Comparison of ENCODE assay signal across 8 mouse cellular contexts in the genomic region with DNA sequence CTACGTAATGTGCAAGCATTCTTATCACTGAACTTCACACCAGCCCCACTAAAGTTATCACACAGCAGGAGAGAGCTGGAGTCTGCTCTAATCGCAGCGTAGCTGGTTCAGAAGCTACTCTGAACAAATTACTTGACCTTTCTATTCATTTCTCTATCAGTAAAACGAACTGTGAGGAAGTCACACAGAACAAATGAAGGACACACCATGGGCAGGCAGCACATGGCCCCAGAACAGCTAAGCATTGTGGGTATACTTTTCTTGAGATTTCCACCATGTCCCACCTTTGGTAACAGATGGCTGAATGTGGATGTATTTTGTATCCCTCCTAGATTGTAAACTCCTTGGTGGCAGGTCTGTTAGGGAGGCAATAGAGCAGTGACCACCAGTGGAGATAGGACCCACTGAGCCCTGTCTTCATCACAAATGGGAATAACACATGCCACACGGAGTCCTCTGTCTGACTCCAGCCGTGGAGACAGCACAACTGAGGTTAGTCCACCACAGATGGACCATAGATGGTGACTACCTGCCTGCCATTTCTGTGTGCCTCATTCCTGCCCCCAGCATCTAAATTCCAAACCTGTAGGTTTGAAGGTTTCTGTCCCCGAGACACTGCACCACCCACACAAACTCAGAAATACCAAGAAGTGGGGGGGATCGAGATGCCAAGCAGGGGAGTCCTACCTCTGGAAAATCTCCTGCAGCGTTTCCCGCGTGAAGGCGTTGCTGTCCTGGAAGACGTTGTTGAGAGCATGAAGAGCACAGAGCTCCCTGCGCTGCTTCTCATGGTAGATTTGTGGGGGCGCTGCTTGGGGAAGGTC. TPM values are rescaled to one million over a fixed set of nuclear protein-coding genes. Genes with fewer than 3 reads are reported as not detected.
A peak's percentile ranks its signal among the peaks of the same experiment; 100 is the strongest.
DNase-seq lines count a peak whose midpoint lies in the region; ATAC-seq lines count a peak whose summit lies in the region.

No protein-coding gene starts in this region.

- 17% methylated on average over 15 of the region's 15 CpGs for WGBS in kidney, embryonic 14.5 days
- 17% methylated on average over 15 of the region's 15 CpGs for WGBS in hindbrain, embryonic 14.5 days
- WGBS in midbrain, embryonic 14.5 days, result 21% methylated on average over 15 of the region's 15 CpGs

- H3K9me3 ChIP-seq in kidney, embryonic 14.5 days (ENCODE audit: control insufficient read depth, low read length), result no peaks in the 10 kb centered on the region
- H3K9me3 ChIP-seq in hindbrain, embryonic 14.5 days (ENCODE audit: control insufficient read depth, low read length), result no peaks in the 10 kb centered on the region
- no peaks in the 10 kb centered on the region for H3K9me3 ChIP-seq in midbrain, embryonic 14.5 days (ENCODE audit: control insufficient read depth, low read length)

- no peak for ATAC-seq in kidney, embryonic 14.5 days (ENCODE audit: low FRiP score, low TSS enrichment)
- ATAC-seq in hindbrain, embryonic 14.5 days (ENCODE audit: low FRiP score), result no peak
- ATAC-seq in midbrain, embryonic 14.5 days (ENCODE audit: low FRiP score, low TSS enrichment), result no peak

- H3K36me3 ChIP-seq in kidney, embryonic 14.5 days (ENCODE audit: control insufficient read depth, insufficient read depth, low read length), result no peaks in the 10 kb centered on the region
- H3K36me3 ChIP-seq in hindbrain, embryonic 14.5 days (replicated peaks; ENCODE audit: control insufficient read depth, insufficient read depth), result no peaks in the 10 kb centered on the region
- no peaks in the 10 kb centered on the region for H3K36me3 ChIP-seq in midbrain, embryonic 14.5 days (ENCODE audit: control insufficient read depth, insufficient read depth, low read length)

- peaks cover 44% of the 10 kb centered on the region for H3K4me1 ChIP-seq in kidney, embryonic 14.5 days (ENCODE audit: control insufficient read depth, insufficient read depth, low read length)
- H3K4me1 ChIP-seq in hindbrain, embryonic 14.5 days (replicated peaks; ENCODE audit: control insufficient read depth, insufficient read depth, low read length), result peaks cover 50% of the 10 kb centered on the region
- peaks cover 48% of the 10 kb centered on the region for H3K4me1 ChIP-seq in midbrain, embryonic 14.5 days (ENCODE audit: control insufficient read depth, insufficient read depth, low read length)

- no peaks in the 10 kb centered on the region for H3K27me3 ChIP-seq in kidney, embryonic 14.5 days (ENCODE audit: control insufficient read depth, insufficient read depth, low read length)
- no peaks in the 10 kb centered on the region for H3K27me3 ChIP-seq in hindbrain, embryonic 14.5 days (ENCODE audit: control insufficient read depth, insufficient read depth, low read length)
- no peaks in the 10 kb centered on the region for H3K27me3 ChIP-seq in midbrain, embryonic 14.5 days (ENCODE audit: control insufficient read depth, insufficient read depth, low read length)

- H3K4me2 ChIP-seq in kidney, embryonic 14.5 days (replicated peaks; ENCODE audit: low read depth, low read length), result peak overlapping the region; percentile 73
- peak overlapping the region; percentile 94 for H3K4me2 ChIP-seq in hindbrain, embryonic 14.5 days (replicated peaks)
- H3K4me2 ChIP-seq in midbrain, embryonic 14.5 days (ENCODE audit: low read length), result peak overlapping the region; percentile 86

- H3K4me3 ChIP-seq in kidney, embryonic 14.5 days (ENCODE audit: low read length), result peak overlapping the region; percentile 87
- peak overlapping the region; percentile 91 for H3K4me3 ChIP-seq in hindbrain, embryonic 14.5 days (replicated peaks; ENCODE audit: low read length)
- H3K4me3 ChIP-seq in midbrain, embryonic 14.5 days (replicated peaks; ENCODE audit: low read depth, low read length), result peak overlapping the region; percentile 88

- peak overlapping the region; percentile 90 for H3K9ac ChIP-seq in kidney, embryonic 14.5 days (ENCODE audit: low read depth, low read length)
- peak overlapping the region; percentile 94 for H3K9ac ChIP-seq in hindbrain, embryonic 14.5 days
- peak overlapping the region; percentile 90 for H3K9ac ChIP-seq in midbrain, embryonic 14.5 days (replicated peaks; ENCODE audit: low read length)

- no peak overlapping the region for H3K27ac ChIP-seq in kidney, embryonic 14.5 days (ENCODE audit: low read depth, low read length)
- H3K27ac ChIP-seq in hindbrain, embryonic 14.5 days, result no peak overlapping the region
- H3K27ac ChIP-seq in midbrain, embryonic 14.5 days (replicated peaks; ENCODE audit: low read depth, low read length), result no peak overlapping the region

- no peak for DNase-seq in kidney, adult 18-20 months
- peak; percentile 45 for DNase-seq in brain, adult 2 months (ENCODE audit: low read depth, low spot score)
- DNase-seq in hindbrain, embryonic 14.5 days (ENCODE audit: low spot score), result no peak
- no peak for DNase-seq in midbrain, embryonic 14.5 days
- DNase-seq in gastrocnemius, postnatal 25 days, result no peak
- no peak for DNase-seq in urinary bladder, postnatal 14 days (ENCODE audit: low spot score)
- no peak for DNase-seq in layer of hippocampus, postnatal 10 days (ENCODE audit: low spot score in 2 of 2)

RNA-seq across cellular contexts. Expression of a gene that starts 1.5 kb away (rescaled TPM):
- 11.9 and 13.0 TPM in 2 replicates for polyA plus RNA-seq in kidney, embryonic 14.5 days (2014; fragmentation: Nextera tagmentation; extraction: Ambion mirVana)
- polyA plus RNA-seq in hindbrain, embryonic 14.5 days (2014; fragmentation: Nextera tagmentation; extraction: Ambion mirVana), result 16.1 and 18.6 TPM in 2 replicates
- polyA plus RNA-seq in midbrain, embryonic 14.5 days (2014; fragmentation: Nextera tagmentation; extraction: Ambion mirVana), result 16.2 and 23.9 TPM in 2 replicates
- 10 to 100 TPM; 12.1 to 16.0 TPM for total RNA-seq in gastrocnemius, postnatal 25 days (2021)
- 10 to 100 TPM; 36.6 to 40.5 TPM for total RNA-seq in layer of hippocampus, postnatal 10 days (2021)

RNA-seq across cellular contexts. Expression of a gene that starts 4.4 kb away (rescaled TPM):
- 20.3 and 31.6 TPM in 2 replicates for polyA plus RNA-seq in kidney, embryonic 14.5 days (2014; fragmentation: Nextera tagmentation; extraction: Ambion mirVana)
- polyA plus RNA-seq in hindbrain, embryonic 14.5 days (2014; fragmentation: Nextera tagmentation; extraction: Ambion mirVana), result 43.1 and 43.4 TPM in 2 replicates
- polyA plus RNA-seq in midbrain, embryonic 14.5 days (2014; fragmentation: Nextera tagmentation; extraction: Ambion mirVana), result 42.5 and 49.5 TPM in 2 replicates
- 10 to 100 TPM; 20.4 to 21.7 TPM for total RNA-seq in gastrocnemius, postnatal 25 days (2021)
- total RNA-seq in layer of hippocampus, postnatal 10 days (2021), result 10 to 100 TPM; 42.5 to 46.8 TPM

RNA-seq across cellular contexts. Expression of a gene that starts 15.6 kb away (rescaled TPM):
- polyA plus RNA-seq in kidney, embryonic 14.5 days (2014; fragmentation: Nextera tagmentation; extraction: Ambion mirVana), result 274 and 346 TPM in 2 replicates
- polyA plus RNA-seq in hindbrain, embryonic 14.5 days (2014; fragmentation: Nextera tagmentation; extraction: Ambion mirVana), result 241 and 244 TPM in 2 replicates
- polyA plus RNA-seq in midbrain, embryonic 14.5 days (2014; fragmentation: Nextera tagmentation; extraction: Ambion mirVana), result 237 and 259 TPM in 2 replicates
- total RNA-seq in gastrocnemius, postnatal 25 days (2021), result 10 to 100 TPM; 67.1 to 72.6 TPM
- 100 to 1,000 TPM in 1 of 2 experiments, 10 to 100 TPM in 1; 99.9 to 107 TPM for total RNA-seq in layer of hippocampus, postnatal 10 days (2021)

RNA-seq across cellular contexts. Expression of a gene that starts 27.3 kb away (rescaled TPM):
- polyA plus RNA-seq in kidney, embryonic 14.5 days (2014; fragmentation: Nextera tagmentation; extraction: Ambion mirVana), result 52.4 and 56.0 TPM in 2 replicates
- polyA plus RNA-seq in hindbrain, embryonic 14.5 days (2014; fragmentation: Nextera tagmentation; extraction: Ambion mirVana), result 85.4 and 85.5 TPM in 2 replicates
- 84.2 and 89.7 TPM in 2 replicates for polyA plus RNA-seq in midbrain, embryonic 14.5 days (2014; fragmentation: Nextera tagmentation; extraction: Ambion mirVana)
- total RNA-seq in gastrocnemius, postnatal 25 days (2021), result 10 to 100 TPM; 14.3 to 15.8 TPM
- total RNA-seq in layer of hippocampus, postnatal 10 days (2021), result 10 to 100 TPM; 55.6 to 56.6 TPM

RNA-seq across cellular contexts. Expression of a gene that starts 27.5 kb away (rescaled TPM):
- polyA plus RNA-seq in kidney, embryonic 14.5 days (2014; fragmentation: Nextera tagmentation; extraction: Ambion mirVana), result 1.6 and 2.7 TPM in 2 replicates
- polyA plus RNA-seq in hindbrain, embryonic 14.5 days (2014; fragmentation: Nextera tagmentation; extraction: Ambion mirVana), result 3.3 and 7.6 TPM in 2 replicates
- 6.9 TPM in 2 replicates for polyA plus RNA-seq in midbrain, embryonic 14.5 days (2014; fragmentation: Nextera tagmentation; extraction: Ambion mirVana)
- under 1 TPM; 0.41 to 0.48 TPM for total RNA-seq in gastrocnemius, postnatal 25 days (2021)
- total RNA-seq in layer of hippocampus, postnatal 10 days (2021), result 10 to 100 TPM in 1 of 2 experiments, 1 to 10 TPM in 1; 9.2 to 10.1 TPM
